Mouse (Mus musculus) heart, adult 2 months (tissue): ENCODE results near the gene Wdr75. TPM values are rescaled to one million over a fixed set of nuclear protein-coding genes. Genes with fewer than 3 reads are reported as not detected.

ENCODE experiments used
- DNase-seq, 2 experiments: peaks; one replicate each; pipeline ENCODE4 v3.0.0; 2021
- H3K27ac ChIP-seq: fragments of 200-600 bp; 2 replicates; pipeline ENCODE4 v1.8.1; 2022
- H3K27me3 ChIP-seq: fragments of 200-500 bp; 2 replicates; pipeline ENCODE4 v1.6.1; 2012; ENCODE audit warnings: mild to moderate bottlenecking, low read length, inconsistent platforms, mixed read lengths; ENCODE audit not compliant: control insufficient read depth, insufficient read depth
- H3K36me3 ChIP-seq: fragments of 200-500 bp; 2 replicates; pipeline ENCODE4 v1.6.1; 2012; ENCODE audit warnings: low read length, inconsistent platforms; ENCODE audit not compliant: control insufficient read depth, insufficient read depth
- H3K4me1 ChIP-seq: fragments of 200-500 bp; 2 replicates; pipeline ENCODE4 v1.6.1; 2011; ENCODE audit warnings: low read length; ENCODE audit not compliant: control insufficient read depth, insufficient read depth
- H3K4me3 ChIP-seq: fragments of 200-600 bp; 2 replicates; pipeline ENCODE4 v1.8.1; 2022
- H3K79me2 ChIP-seq: fragments of 200-500 bp; replicated peaks from 2 replicates; pipeline ENCODE4 v1.6.1; 2012; ENCODE audit warnings: mild to moderate bottlenecking, inconsistent platforms, low read length, moderate library complexity, mixed read lengths; ENCODE audit not compliant: control insufficient read depth, insufficient read depth
- H3K9ac ChIP-seq: fragments of 200-500 bp; 2 replicates; pipeline ENCODE4 v1.6.1; 2012; ENCODE audit warnings: low read depth, mild to moderate bottlenecking, control low read depth, inconsistent platforms, low read length, mixed read lengths
- CTCF ChIP-seq: fragments of 200-600 bp; IDR thresholded peaks from 2 replicates; pipeline ENCODE4 v1.8.1; 2022; ENCODE audit warnings: antibody characterized with exemption, mild to moderate bottlenecking, moderate library complexity
- EP300 ChIP-seq: fragments of 200-500 bp; IDR thresholded peaks from 2 replicates; pipeline ENCODE4 v1.6.1; 2011; ENCODE audit warnings: low read depth, low read length, control low read depth; ENCODE audit not compliant: insufficient read depth
- POLR2A ChIP-seq: fragments of 200-500 bp; IDR thresholded peaks from 2 replicates; pipeline ENCODE4 v1.6.1; 2011; ENCODE audit warnings: mild to moderate bottlenecking, low read depth, low read length, control low read depth; ENCODE audit not compliant: insufficient read depth
- WGBS: fragments of 180-500 bp; shearing (Covaris S2); methylation state at CpG from one replicate; pipeline ENCODE4 v1.1.7; 2018; 5-methylcytosine and 5-hydroxymethylcytosine counted together
- intact Hi-C: fragments of 180-260 bp; cut with DNase I; formaldehyde crosslinking; loops from one replicate; pipeline ENCODE4 v1.15.1; 2025
- polyA plus RNA-seq: library from polyadenylated mRNA; depleted of rRNA; stranded (reverse); fragments of >200 nt; gene quantifications from 2 replicates; pipeline ENCODE4 v1.2.3, GENCODE M21; 2012
- total RNA-seq, 2 experiments: library from RNA; stranded (reverse); gene quantifications; 2 replicates each; pipeline ENCODE4 v1.2.3; 2021

The Wdr75 gene
- total and polyA plus RNA-seq, 3 experiments: 19.1 to 27.8 (median 22.8) TPM

- H3K27me3 ChIP-seq: no peaks in the 10 kb centered on the region
- no peak overlapping the region for H3K4me3 ChIP-seq
- H3K79me2 ChIP-seq: no peaks in the 10 kb centered on the region
- no peaks in the 10 kb centered on the region for H3K4me1 ChIP-seq
- intact Hi-C loops: loop anchor here (2.0 kb wide), 1 partner anchor 105 kb away; no protein-coding TSS in a partner anchor
- no peak for DNase-seq
- TF ChIP-seq EP300: no peak
- TF ChIP-seq POLR2A: no peak
- no peak for TF ChIP-seq CTCF
- no peak overlapping the region for H3K9ac ChIP-seq
- no peaks in the 10 kb centered on the region for H3K36me3 ChIP-seq
- 80% methylated on average over 2 of the region's 2 CpGs for WGBS
- no peak overlapping the region for H3K27ac ChIP-seq
These were observed 31.2 kb downstream of the Wdr75 start for GRCm38 (mm10) chr1:45826148-45826547.

- H3K9ac ChIP-seq: no peak overlapping the region
- no peak overlapping the region for H3K27ac ChIP-seq
- no peaks in the 10 kb centered on the region for H3K4me1 ChIP-seq
- 84% methylated on average over 2 of the region's 2 CpGs for WGBS
- intact Hi-C loops: loop anchor here (2.0 kb wide), 1 partner anchor 104 kb away; no protein-coding TSS in a partner anchor
- H3K36me3 ChIP-seq: no peaks in the 10 kb centered on the region
- DNase-seq: no peak
- no peaks in the 10 kb centered on the region for H3K27me3 ChIP-seq
- H3K4me3 ChIP-seq: no peak overlapping the region
- no peak for TF ChIP-seq POLR2A
- no peak for TF ChIP-seq CTCF
- no peak for TF ChIP-seq EP300
- H3K79me2 ChIP-seq: no peaks in the 10 kb centered on the region
These were observed 31.8 kb downstream of the Wdr75 start for GRCm38 (mm10) chr1:45826796-45827195.

- WGBS: 81% methylated on average over 8 of the region's 8 CpGs
- no peaks in the 10 kb centered on the region for H3K4me1 ChIP-seq
- TF ChIP-seq CTCF (no peak), POLR2A (no peak), EP300 (no peak)
- no peak for DNase-seq
- H3K79me2 ChIP-seq: no peaks in the 10 kb centered on the region
- H3K9ac ChIP-seq: no peak overlapping the region
- H3K4me3 ChIP-seq: no peak overlapping the region
- intact Hi-C loops: no loop called here
- H3K36me3 ChIP-seq: no peaks in the 10 kb centered on the region
- no peaks in the 10 kb centered on the region for H3K27me3 ChIP-seq
- H3K27ac ChIP-seq: no peak overlapping the region
These were observed 35.7 kb downstream of the Wdr75 start for GRCm38 (mm10) chr1:45830453-45831206.

- Histone ChIP-seq H3K79me2 (no peaks in the 10 kb centered on the region), H3K27me3 (no peaks in the 10 kb centered on the region), H3K36me3 (no peaks in the 10 kb centered on the region), H3K4me3 (no peak overlapping the region), H3K27ac (no peak overlapping the region), H3K4me1 (peaks cover 1% of the 10 kb centered on the region; the same call in 1 of the 2 replicates), H3K9ac (no peak overlapping the region)
- no peak for DNase-seq
- 81% methylated on average over 4 of the region's 4 CpGs for WGBS
- TF ChIP-seq POLR2A (no peak), CTCF (no peak), EP300 (no peak)
- intact Hi-C loops: no loop called here
These were observed 40.5 kb downstream of the Wdr75 start for GRCm38 (mm10) chr1:45835362-45836063.

GRCm38 (mm10) chr1:45837736-45838135 is 42.8 kb downstream of the Wdr75 start:
- H3K27me3 ChIP-seq: no peaks in the 10 kb centered on the region
- no peak overlapping the region; the same call in 1 of the 2 replicates for H3K27ac ChIP-seq
- WGBS: 16% methylated on average over 4 of the region's 4 CpGs
- H3K36me3 ChIP-seq: peaks cover 3% of the 10 kb centered on the region; the same call in 1 of the 2 replicates
- H3K4me3 ChIP-seq: no peak overlapping the region
- DNase-seq: peak; percentile 51 to 75
- intact Hi-C loops: no loop called here
- no peak overlapping the region for H3K9ac ChIP-seq
- TF ChIP-seq CTCF (no peak), EP300 (no peak), POLR2A (no peak)
- H3K79me2 ChIP-seq: no peaks in the 10 kb centered on the region
- peaks cover 1% of the 10 kb centered on the region; the same call in 1 of the 2 replicates for H3K4me1 ChIP-seq

- Histone ChIP-seq H3K4me1 (peaks cover 1% of the 10 kb centered on the region; the same call in 1 of the 2 replicates), H3K4me3 (no peak overlapping the region), H3K9ac (no peak overlapping the region), H3K27me3 (no peaks in the 10 kb centered on the region), H3K79me2 (no peaks in the 10 kb centered on the region), H3K36me3 (peaks cover 4% of the 10 kb centered on the region; the same call in 1 of the 2 replicates), H3K27ac (no peak overlapping the region)
- intact Hi-C loops: no loop called here
- TF ChIP-seq EP300 (no peak), POLR2A (no peak)
- no peak for DNase-seq
These were observed 43.3 kb downstream of the Wdr75 start for GRCm38 (mm10) chr1:45838271-45838670.
